Mouse (Mus musculus): ENCODE data around the gene Clock.

GRCm38 (mm10) chr5:76184286-76185080 lies 120.1 kb downstream of the Clock start:
- no peak for TF ChIP-seq CTCF (IDR thresholded peaks at IDR 0.05; ENCODE audit: borderline replicate concordance, insufficient read depth, low read depth, low read length)
- TF ChIP-seq POLR2A (IDR thresholded peaks at IDR 0.05; ENCODE audit: borderline replicate concordance, insufficient read depth, low read length), result no peak
